Mouse (Mus musculus) lung, postnatal 14 days (tissue): Measurements from ENCODE around the gene Gm10112.

ENCODE experiments used
- DNase-seq: peaks from one replicate; pipeline ENCODE4 v3.0.0; 2021

The Gm10112 gene

DNA sequence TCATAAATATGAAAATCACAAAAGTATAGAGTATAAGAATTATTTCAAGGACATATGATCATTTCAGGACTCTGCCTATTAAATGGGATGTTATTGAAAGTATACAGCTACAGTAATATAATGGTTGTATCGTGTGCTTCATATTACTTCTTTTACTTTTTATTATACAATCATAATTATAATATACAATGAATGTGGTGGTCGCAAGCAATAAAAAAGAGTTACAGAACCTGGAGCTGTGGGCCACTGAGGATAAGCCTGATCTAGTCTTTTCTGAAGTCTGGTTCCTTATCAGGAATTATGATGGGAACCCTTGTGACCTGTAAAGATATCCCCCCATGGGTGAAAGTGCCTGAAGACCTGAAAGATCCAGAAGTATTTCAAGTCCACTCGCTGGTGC is at the start of gene Gm10112:
Gene Gm10112, plus strand, starts transcription at position 301 of the 400 bp plus-strand sequence.
- no peak for DNase-seq

DNA sequence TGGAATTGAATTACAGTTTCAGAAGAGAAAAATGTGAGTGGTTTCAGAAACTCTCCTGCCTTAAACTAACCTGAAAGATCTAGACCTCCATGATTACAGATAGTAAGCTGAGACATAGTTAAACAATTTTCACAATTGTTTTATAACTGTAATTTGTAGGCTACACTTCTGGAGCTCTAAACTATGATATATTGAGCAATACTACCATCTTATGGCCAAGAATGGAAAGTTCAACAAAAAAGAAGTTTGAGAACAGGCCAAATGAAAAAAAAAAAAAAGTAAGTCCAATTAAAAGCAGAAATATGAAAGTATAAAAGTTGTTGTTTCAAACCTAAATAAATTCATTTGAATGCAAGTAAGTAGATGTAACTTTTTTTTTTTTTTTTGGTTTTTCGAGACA is 21.4 kb downstream of the Gm10112 start:
- no peak for DNase-seq

DNA sequence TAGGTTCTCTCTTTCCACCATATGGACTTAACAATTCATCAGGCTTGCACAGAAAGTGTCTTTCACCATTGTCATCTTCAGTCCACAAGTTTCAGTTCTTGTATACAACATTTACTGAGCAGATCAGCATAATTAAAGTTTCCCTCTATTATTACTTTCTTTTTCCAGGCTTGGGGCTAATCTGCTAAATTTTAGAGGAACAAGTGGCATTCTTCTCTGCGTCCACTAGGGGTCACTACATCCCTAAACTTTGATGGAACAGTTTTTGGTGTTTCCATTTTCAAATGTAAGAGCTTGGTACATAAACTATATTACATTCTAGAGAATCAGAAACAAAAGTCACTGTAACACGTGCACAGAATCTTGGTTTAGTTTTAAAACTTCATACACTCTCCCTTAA is 28.2 kb downstream of the Gm10112 start:
- peak; percentile 0 for DNase-seq

DNA sequence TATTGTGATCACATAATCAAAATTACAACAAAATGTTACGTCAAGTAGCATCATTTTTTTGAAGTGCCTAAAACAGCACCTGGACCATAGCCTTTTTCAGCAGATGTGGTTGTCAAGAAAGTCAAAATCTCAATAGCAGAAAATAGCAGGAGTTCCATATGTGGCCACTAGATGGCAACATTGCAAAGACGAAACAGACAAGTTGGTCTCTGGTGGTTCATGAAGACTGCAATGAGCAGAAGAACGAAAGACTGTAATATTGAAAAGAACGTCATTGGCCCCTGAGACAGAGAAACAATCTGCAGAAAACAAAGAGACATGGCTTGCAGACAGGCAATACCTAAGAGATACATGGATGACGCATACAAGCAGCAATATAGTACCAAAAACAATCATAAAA is 42.1 kb downstream of the Gm10112 start:
- DNase-seq: peak; percentile 37
